Mouse (Mus musculus) E14TG2a.4 (cell line): ENCODE data around the gene Foxp1.

Experiments
- CTCF ChIP-seq: conservative IDR thresholded peaks from 2 replicates; pipeline ENCODE4 v1.5.1; 2014; ENCODE audit warnings: low read length
- NANOG ChIP-seq: IDR thresholded peaks from 2 replicates; pipeline ENCODE4 v1.6.1; 2014; ENCODE audit warnings: borderline replicate concordance, low read length, mixed read lengths
- POU5F1 ChIP-seq: IDR thresholded peaks from 2 replicates; pipeline ENCODE4 v1.6.1; 2014; ENCODE audit warnings: low read length, borderline replicate concordance

DNA sequence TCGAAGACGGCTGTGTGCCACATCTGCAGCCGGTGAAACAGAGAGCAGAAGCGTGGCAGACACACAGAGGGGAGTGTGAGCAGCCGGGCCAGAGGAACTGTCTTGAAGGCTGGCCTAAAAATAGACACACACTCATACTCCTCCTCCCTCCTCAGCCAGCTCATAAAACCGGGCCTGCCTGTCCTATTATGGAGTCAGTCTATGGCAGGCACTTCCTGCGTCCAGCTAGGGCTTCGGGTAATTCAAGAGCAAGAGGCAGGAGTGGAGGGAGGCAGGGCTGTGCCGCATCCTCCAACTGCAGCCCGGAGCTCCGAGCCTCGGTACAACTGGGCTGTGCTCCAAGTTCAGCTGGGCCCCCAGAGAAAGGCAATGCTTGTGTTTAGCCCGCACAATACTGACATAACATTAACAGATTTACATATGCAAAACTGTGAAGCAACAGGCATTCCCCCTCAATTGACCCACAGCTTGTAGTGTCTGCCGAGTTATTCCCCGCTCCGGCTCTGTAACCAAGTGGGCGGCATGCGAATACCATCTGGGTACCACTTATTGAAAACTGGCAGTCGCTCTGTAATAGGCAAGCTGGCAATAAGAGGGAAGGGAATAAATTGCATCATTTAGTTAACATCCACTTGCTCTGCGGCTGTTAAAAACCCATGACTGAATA, 37.2 kb downstream of the Foxp1 start:
- TF ChIP-seq CTCF (no peak), POU5F1 (no peak), NANOG (no peak)
